Mouse (Mus musculus): ENCODE data around the gene Gatad2a. TPM values are rescaled to one million over a fixed set of nuclear protein-coding genes. Genes with fewer than 3 reads are reported as not detected.
A peak's percentile ranks its signal among the peaks of the same experiment; 100 is the strongest.
"Not testable (repeated sequence)": the region's sequence is repeated elsewhere in the genome, so short reads cannot be mapped to it uniquely, and the experiment has no call there.

Gene Gatad2a
- total RNA-seq, 2 experiments from 2014 or later: 93.2 to 94.3 TPM

GRCm38 (mm10) chr8:69995422-69995775 lies 785 bp downstream of the Gatad2a start:
- no peak for DNase-seq

GRCm38 (mm10) chr8:69988936-69989335 lies 7.2 kb downstream of the Gatad2a start:
- DNase-seq: not testable (repeated sequence)

GRCm38 (mm10) chr8:69987744-69988143 lies 8.4 kb downstream of the Gatad2a start:
- no peak for DNase-seq

GRCm38 (mm10) chr8:69984876-69985553 lies 11.2 kb downstream of the Gatad2a start:
- DNase-seq: no peak

- DNase-seq: no peak
Observed at GRCm38 (mm10) chr8:69978456-69978855, 17.7 kb downstream of the Gatad2a start.

- DNase-seq: no peak
Observed at GRCm38 (mm10) chr8:69974806-69975205, 21.4 kb downstream of the Gatad2a start.

GRCm38 (mm10) chr8:69974194-69974614 lies 22.0 kb downstream of the Gatad2a start:
- DNase-seq: peak; percentile 97 to 98

- DNase-seq: peak; percentile 49 to 71
Observed at GRCm38 (mm10) chr8:69973442-69974161, 22.6 kb downstream of the Gatad2a start.

GRCm38 (mm10) chr8:69973063-69973441 lies 23.1 kb downstream of the Gatad2a start:
- no peak for DNase-seq

- no peak for DNase-seq
Observed at GRCm38 (mm10) chr8:69970880-69971279, 25.3 kb downstream of the Gatad2a start.

GRCm38 (mm10) chr8:69967291-69967933 lies 28.8 kb downstream of the Gatad2a start:
- DNase-seq: peak in 1 of 2 experiments; percentile 14

GRCm38 (mm10) chr8:69959241-69959640 lies 36.9 kb downstream of the Gatad2a start:
- peak in 1 of 2 experiments; percentile 51 for DNase-seq

GRCm38 (mm10) chr8:69957879-69958278 lies 38.3 kb downstream of the Gatad2a start:
- DNase-seq: no peak

- no peak for DNase-seq
Observed at GRCm38 (mm10) chr8:69957419-69957818, 38.8 kb downstream of the Gatad2a start.

GRCm38 (mm10) chr8:69956651-69957050 lies 39.5 kb downstream of the Gatad2a start:
- DNase-seq: peak; percentile 52 to 67

GRCm38 (mm10) chr8:69954642-69955041 lies 41.5 kb downstream of the Gatad2a start:
- no peak for DNase-seq

GRCm38 (mm10) chr8:69954213-69954612 lies 42.0 kb downstream of the Gatad2a start:
- no peak for DNase-seq

- DNase-seq: no peak
Observed at GRCm38 (mm10) chr8:69950300-69950699, 45.9 kb downstream of the Gatad2a start.

GRCm38 (mm10) chr8:69942495-69942894 lies 53.7 kb downstream of the Gatad2a start:
- not testable (repeated sequence) for DNase-seq

GRCm38 (mm10) chr8:69940386-69940785 lies 55.8 kb downstream of the Gatad2a start:
- no peak for DNase-seq

- no peak for DNase-seq
Observed at GRCm38 (mm10) chr8:69939633-69940032, 56.6 kb downstream of the Gatad2a start.

GRCm38 (mm10) chr8:69938245-69938982 lies 57.8 kb downstream of the Gatad2a start:
- DNase-seq: no peak
